In genomic region chr11:106419262-106420102, GRCm38 (mm10) we compare ENCODE assay signal across 12 mouse cellular contexts. TPM values are rescaled to one million over a fixed set of nuclear protein-coding genes. Genes with fewer than 3 reads are reported as not detected.
DNase-seq lines count a peak whose midpoint lies in the region; ATAC-seq and TF ChIP-seq lines count a peak whose summit lies in the region.
"Had no signal": no experiment of that assay in that cellular context is flagged by ENCODE, and none has a peak within 500 bp of the region (broad histone marks: within the 10 kb centered on the region; RNA-seq: fewer than 3 reads in every experiment).

No protein-coding gene starts in this region.

- H3K27ac ChIP-seq in bone marrow macrophage, adult 2 months (ENCODE audit: insufficient read depth, low read depth, low read length) = peak overlapping the region; percentile 98
- H3K27ac ChIP-seq in liver, embryonic 15.5 days (replicated peaks) = peak overlapping the region; percentile 54
- H3K27ac ChIP-seq: embryonic facial prominence, embryonic 13.5 days; kidney, postnatal 0 days; limb, embryonic 13.5 days had no signal

- TF ChIP-seq CTCF in bone marrow macrophage, adult 2 months (IDR thresholded peaks at IDR 0.05; ENCODE audit: low read depth, low read length) = no peak

- H3K4me1 ChIP-seq in bone marrow macrophage, adult 2 months (ENCODE audit: control insufficient read depth, insufficient read depth, low read length) = peaks cover 36% of the 10 kb centered on the region
- H3K4me1 ChIP-seq in liver, embryonic 15.5 days (replicated peaks) = peaks cover 22% of the 10 kb centered on the region
- H3K4me1 ChIP-seq: embryonic facial prominence, embryonic 13.5 days; limb, embryonic 13.5 days had no signal

- TF ChIP-seq POLR2A in bone marrow macrophage, adult 2 months (IDR thresholded peaks at IDR 0.05; ENCODE audit: borderline replicate concordance, low read depth, low read length) = no peak

- H3K4me2 ChIP-seq in liver, embryonic 15.5 days = no peak overlapping the region
- H3K4me2 ChIP-seq: embryonic facial prominence, embryonic 13.5 days; limb, embryonic 13.5 days had no signal

- peaks cover 49% of the 10 kb centered on the region for H3K36me3 ChIP-seq in liver, embryonic 15.5 days (replicated peaks)

- WGBS in liver, embryonic 15.5 days (ENCODE audit: insufficient replicate concordance) = 40% methylated on average over 9 of the region's 9 CpGs

- no peak; the same call in 1 of the 2 replicates for ATAC-seq in liver, embryonic 15.5 days (ENCODE audit: insufficient read depth)

- H3K4me3 ChIP-seq in bone marrow macrophage, adult 2 months (ENCODE audit: insufficient read depth, low read length) = no peak overlapping the region
- no peak overlapping the region for H3K4me3 ChIP-seq in liver, embryonic 15.5 days (replicated peaks)
- H3K4me3 ChIP-seq: embryonic facial prominence, embryonic 13.5 days; limb, embryonic 13.5 days had no signal

- H3K9ac ChIP-seq in liver, embryonic 15.5 days = no peak overlapping the region
- H3K9ac ChIP-seq: embryonic facial prominence, embryonic 13.5 days; limb, embryonic 13.5 days had no signal

- no peaks in the 10 kb centered on the region for H3K9me3 ChIP-seq in liver, embryonic 15.5 days (replicated peaks)
- H3K9me3 ChIP-seq: embryonic facial prominence, embryonic 13.5 days; limb, embryonic 13.5 days had no signal

- peak; percentile 22 for DNase-seq in layer of hippocampus, adult 9-11 months
- DNase-seq in layer of hippocampus, adult 8-10 months (ENCODE audit: low spot score in 2 of 2) = no peak
- peak; percentile 26 to 27 for DNase-seq in B cell, adult 2 months
- no peak for DNase-seq in right cerebral cortex, adult 18-20 months
- no peak for DNase-seq in retina, postnatal 1 day
- no peak for DNase-seq in right cerebral cortex, postnatal 25 days

- H3K27me3 ChIP-seq in liver, embryonic 15.5 days = no peaks in the 10 kb centered on the region
- H3K27me3 ChIP-seq: embryonic facial prominence, embryonic 13.5 days; limb, embryonic 13.5 days had no signal

RNA-seq across cellular contexts. Expression of gene Icam2, which starts 31.6 kb away (rescaled TPM):
- 1 to 10 TPM; 1.7 to 3.4 (median 2.4) TPM for total RNA-seq in layer of hippocampus, adult 8-10 months (2022)
- 7.4 and 9.4 TPM in 2 replicates for polyA plus RNA-seq in bone marrow macrophage, adult 2 months (2012; ENCODE audit: insufficient read depth, insufficient read length, missing spikeins)
- 13.4 and 16.4 TPM in 2 replicates for polyA plus RNA-seq in liver, embryonic 15.5 days (2015; fragmentation: Nextera tagmentation; extraction: Ambion mirVana)

RNA-seq across cellular contexts. Expression of gene Prr29, which starts 54.2 kb away (rescaled TPM):
- total RNA-seq in layer of hippocampus, adult 8-10 months (2022) = under 1 TPM in 1 of 4 experiments, not detected in 3; 0.41 TPM
- polyA plus RNA-seq in bone marrow macrophage, adult 2 months (2012; ENCODE audit: insufficient read depth, insufficient read length, missing spikeins) = not detected in 2 replicates
- polyA plus RNA-seq in liver, embryonic 15.5 days (2015; fragmentation: Nextera tagmentation; extraction: Ambion mirVana) = not detected in 2 replicates
- total RNA-seq: ES-E14 had no signal
- polyA plus RNA-seq: embryonic facial prominence, embryonic 13.5 days had no signal

Comparison
In these comparisons a context has a peak if more than half of its experiments do, and no peak if none do; other contexts are left out.
1. DNase-seq: peak in layer of hippocampus, adult 9-11 months (single experiment) and B cell, adult 2 months (2 of 2); none in layer of hippocampus, adult 8-10 months (0 of 2), right cerebral cortex, adult 18-20 months (single experiment), retina, postnatal 1 day (single experiment) and right cerebral cortex, postnatal 25 days (single experiment).